Mouse (Mus musculus) kidney, postnatal 4 days (tissue): ENCODE results near the gene Nop2.
A peak's percentile ranks its signal among the peaks of the same experiment; 100 is the strongest.

Experiments
- DNase-seq, 2 experiments: peaks; one replicate each; pipeline ENCODE4 v3.0.0; 2021; ENCODE audit warnings: mixed read lengths in 2 of 2

Gene Nop2

DNA sequence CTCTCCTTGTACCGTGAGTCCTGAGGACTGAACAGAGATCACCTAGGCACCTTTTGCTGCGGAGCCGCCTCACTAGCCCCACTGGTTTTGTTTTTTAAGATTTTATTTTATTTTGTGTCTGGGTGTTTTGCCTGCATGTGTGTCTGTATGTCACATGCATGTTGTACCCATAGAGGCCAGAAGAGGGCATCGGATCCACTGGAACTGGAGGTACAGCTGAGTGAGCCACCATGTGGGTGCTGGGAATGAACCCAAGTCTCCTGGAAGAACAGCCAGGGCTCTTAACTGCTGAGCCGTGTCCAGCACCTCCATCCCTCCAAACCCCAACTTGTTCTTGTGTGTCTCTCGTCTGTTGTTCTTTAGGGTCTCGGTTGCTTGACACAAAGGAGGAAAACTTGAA lies 20.8 kb upstream of the Nop2 start:
- DNase-seq, result peak; percentile 72 to 75

- no peak for DNase-seq
Observed at GRCm38 (mm10) chr6:125112553-125112952, 19.2 kb upstream of the Nop2 start.

DNA sequence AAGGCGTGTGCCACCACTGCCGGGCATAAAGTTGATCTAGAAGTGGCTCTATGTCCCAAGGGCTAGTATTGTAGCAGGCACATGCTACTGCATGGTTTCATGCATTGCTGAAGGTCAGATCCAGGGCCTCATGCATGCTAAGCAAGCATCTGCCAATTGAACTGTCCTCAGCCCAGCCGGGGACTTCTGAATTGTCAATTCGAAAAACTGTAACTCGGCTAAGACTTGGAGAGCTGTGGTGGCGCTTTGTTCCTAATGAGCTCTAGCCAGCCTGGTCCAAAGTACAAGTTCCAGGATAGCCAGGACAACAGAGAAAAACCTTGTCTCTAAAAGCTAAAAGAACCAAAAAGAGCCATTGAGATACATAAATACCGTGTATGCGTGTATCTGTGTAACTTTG lies 12.3 kb upstream of the Nop2 start:
- no peak for DNase-seq

- DNase-seq, result no peak
Observed at GRCm38 (mm10) chr6:125128724-125129123, 3.0 kb upstream of the Nop2 start.

- DNase-seq, result peak in 1 of 2 experiments; percentile 32
Observed at GRCm38 (mm10) chr6:125129710-125130402, 1.9 kb upstream of the Nop2 start.

- DNase-seq, result no peak
Observed at GRCm38 (mm10) chr6:125132470-125132869, 761 bp downstream of the Nop2 start.

DNA sequence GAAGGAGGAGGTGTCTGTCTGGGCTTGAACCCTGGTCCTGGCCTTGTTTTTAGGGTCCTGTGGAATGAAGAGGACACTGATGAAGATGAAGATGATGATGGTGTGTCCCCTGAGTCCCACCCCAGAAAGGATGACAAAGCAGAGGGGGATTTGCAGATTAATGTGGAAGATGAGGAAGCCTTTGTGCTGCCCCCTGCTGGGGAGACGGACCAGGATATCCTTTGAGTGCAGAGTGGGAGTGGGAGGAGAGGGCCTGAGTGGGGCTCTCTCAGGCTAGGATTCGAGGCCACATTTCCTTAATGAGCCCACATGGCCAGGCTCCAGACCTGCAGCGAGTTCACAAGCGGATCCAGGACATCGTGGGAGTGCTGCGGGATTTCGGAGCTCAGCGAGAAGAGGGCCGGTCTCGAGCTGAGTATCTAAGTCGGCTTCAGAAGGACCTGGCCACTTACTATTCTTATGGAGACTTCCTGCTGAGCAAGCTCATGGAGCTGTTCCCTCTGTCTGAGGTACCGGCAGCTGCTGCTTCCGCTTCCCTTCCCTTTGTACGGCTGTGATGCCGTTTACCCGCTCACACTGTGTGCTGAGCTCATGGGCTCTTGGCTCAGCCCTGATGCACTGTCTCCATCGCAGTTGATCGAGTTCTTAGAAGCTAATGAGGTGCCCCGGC lies 5.4 kb downstream of the Nop2 start:
- peak; percentile 67 to 73 for DNase-seq

DNA sequence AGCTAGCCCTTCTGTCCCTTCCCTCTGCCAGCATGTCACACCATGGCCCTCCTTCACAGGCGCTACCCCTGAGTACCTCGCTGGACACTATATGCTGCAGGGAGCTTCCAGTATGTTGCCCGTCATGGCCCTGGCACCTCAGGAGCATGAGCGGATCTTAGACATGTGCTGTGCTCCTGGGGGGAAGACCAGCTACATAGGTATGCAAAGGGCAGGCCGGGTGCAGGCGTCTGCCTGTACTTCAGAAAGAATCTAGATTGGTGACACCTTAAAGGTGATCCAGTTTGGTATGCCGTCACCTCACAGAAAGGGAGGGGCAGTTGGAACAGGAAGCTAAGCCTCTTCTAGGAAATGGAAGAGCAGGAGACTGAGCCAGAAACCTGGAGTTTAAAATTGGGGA lies 8.0 kb downstream of the Nop2 start:
- no peak for DNase-seq

DNA sequence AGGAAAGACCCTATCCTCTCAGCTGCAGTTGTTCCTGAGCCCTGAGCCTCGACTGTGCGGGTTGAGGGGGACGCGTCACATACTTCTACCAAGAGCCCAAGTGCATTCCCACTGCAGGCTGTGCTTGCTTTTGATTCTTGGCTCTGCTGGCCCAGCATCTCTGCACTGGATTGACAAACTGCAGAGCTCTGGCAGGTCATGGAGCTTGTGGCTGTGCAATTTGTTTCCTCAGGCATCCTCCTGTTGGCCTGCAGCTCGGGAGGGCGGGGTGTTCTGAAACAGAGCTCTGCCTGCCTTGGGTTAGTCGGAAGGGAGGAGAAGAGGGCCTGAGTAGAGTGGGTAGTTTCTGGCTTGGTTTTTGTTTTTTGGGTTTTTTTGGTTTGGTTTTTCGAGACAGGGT lies 10.7 kb downstream of the Nop2 start:
- no peak for DNase-seq

- no peak for DNase-seq
Observed at GRCm38 (mm10) chr6:125143128-125143527, 11.4 kb downstream of the Nop2 start.

DNA sequence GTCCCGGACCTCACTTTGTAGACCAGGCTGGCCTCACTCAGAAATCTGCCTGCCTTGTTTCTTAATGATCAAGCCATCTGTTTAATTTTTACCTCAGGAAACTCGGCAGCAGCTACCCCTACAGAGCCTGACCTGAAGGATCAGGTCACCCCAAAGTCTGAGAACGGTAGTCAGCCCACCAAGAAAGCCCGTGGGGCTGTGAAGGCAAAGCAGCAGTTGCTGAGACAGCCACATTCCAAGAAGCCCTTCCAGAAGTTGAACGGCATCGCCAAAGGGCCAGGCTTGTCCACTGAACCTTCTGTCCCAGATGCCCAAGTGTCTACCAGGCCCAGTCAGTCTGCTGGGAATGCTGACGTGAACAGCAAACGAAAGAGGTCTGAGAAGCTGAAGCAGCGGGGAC lies 12.2 kb downstream of the Nop2 start:
- no peak for DNase-seq

GRCm38 (mm10) chr6:125145001-125145400 lies 13.3 kb downstream of the Nop2 start, which contains the start of gene Iffo1:
TSS of gene Iffo1 (plus strand) at chr6:125145241.
- DNase-seq, result peak; percentile 91 to 95

DNA sequence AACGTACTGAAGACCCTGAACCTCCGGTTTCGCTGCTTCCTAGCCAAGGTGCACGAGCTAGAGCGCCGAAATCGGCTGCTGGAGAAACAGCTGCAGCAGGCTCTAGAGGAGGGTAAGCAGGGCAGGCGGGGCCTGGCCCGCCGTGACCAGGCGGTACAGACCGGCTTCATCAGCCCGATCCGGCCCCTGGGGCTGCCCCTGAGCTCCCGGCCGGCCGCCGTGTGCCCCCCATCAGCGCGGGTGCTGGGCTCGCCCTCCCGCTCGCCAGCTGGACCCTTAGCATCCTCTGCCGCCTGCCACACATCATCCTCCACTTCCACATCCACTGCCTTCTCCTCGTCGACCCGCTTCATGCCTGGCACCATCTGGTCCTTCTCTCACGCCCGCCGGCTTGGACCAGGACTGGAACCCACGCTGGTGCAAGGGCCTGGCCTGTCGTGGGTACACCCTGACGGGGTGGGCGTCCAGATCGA lies 13.8 kb downstream of the Nop2 start:
- DNase-seq, result no peak

GRCm38 (mm10) chr6:125146148-125146547 lies 14.4 kb downstream of the Nop2 start:
- DNase-seq, result no peak

GRCm38 (mm10) chr6:125146797-125147196 lies 15.1 kb downstream of the Nop2 start:
- no peak for DNase-seq

- no peak for DNase-seq
Observed at GRCm38 (mm10) chr6:125147329-125147728, 15.6 kb downstream of the Nop2 start.

DNA sequence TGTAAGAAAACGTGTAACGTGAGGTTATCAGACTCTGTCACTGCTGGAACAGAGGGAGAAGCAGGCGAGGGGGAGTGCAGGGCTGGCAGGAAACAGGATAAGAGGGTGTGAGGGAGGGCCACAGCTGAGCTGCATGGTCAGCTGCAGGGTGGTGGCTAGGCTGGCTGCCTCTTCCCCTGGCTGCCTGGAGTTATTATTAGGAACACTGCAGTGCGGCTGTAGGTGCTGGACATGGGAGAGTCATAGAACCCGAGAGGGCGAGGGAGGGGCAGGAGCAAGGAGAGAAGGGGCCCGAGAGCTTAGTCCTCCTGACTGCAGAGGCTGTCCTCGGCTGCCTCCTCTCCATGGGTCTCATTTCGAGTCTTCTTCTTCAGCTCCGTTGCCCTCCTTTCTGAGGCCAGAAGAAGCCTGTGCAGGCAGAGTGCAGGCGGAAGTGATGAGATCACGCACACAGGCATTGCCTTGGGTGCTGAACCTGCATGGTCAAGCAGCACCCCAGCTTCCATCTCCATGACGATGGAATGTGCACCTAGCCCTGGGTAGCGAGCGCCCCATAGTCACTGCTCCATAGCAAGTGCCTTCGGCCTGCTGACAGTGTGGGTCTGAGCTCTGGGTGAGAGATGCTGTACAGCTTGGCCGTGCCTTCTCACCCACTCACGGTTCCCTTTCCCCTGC lies 16.7 kb downstream of the Nop2 start:
- DNase-seq, result peak; percentile 58 to 72

DNA sequence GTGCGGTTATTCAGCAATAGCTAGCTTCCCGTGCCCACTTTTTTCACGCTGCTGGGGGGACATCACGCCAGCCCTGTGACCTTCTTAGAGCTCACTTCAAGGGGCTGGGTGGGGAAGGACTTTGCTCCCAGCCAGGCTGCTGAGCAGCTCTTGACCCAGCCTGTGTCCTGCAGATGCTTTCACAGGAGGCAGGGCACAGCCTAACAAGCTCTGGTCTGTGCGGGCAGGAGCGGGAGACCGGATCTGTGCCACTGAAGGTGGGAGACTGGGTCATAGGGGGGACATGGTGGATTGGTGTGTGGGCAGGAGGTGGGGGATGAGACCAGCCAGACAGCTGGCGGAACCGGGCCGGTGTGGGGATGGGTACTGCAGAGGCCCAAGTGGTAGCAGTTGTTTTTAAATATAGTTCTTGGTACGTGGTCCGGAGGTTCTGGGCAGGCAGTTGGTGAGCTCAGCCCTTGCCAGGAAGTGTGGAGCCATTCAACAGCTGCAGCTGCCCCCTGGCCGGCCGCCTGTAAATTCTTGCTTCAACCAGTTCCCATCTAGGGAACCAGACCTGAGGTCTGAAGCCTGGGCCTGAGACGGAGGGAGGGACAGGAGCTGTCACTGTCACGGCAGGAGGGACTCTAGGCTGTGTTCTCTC lies 17.3 kb downstream of the Nop2 start:
- peak; percentile 66 to 76 for DNase-seq

DNA sequence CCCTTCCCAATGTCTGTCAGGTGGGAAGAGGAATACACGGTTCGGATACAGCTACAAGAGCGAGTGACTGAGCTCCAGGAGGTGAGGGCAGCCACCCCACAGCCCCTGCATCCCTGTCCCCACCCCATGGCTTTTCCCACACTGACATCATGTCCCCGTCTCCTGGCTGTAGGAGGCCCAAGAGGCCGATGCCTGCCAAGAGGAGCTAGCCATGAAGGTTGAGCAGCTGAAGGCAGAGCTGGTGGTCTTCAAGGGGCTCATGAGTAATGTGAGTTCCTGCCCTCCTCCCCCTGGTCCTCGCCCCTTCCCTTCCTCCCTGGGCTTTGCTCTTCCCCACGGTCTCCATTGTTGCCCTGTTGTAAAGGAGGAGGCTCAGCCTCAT lies 17.9 kb downstream of the Nop2 start:
- DNase-seq, result no peak

- peak in 1 of 2 experiments; percentile 45 for DNase-seq
Observed at GRCm38 (mm10) chr6:125152212-125153017, 20.7 kb downstream of the Nop2 start.

DNA sequence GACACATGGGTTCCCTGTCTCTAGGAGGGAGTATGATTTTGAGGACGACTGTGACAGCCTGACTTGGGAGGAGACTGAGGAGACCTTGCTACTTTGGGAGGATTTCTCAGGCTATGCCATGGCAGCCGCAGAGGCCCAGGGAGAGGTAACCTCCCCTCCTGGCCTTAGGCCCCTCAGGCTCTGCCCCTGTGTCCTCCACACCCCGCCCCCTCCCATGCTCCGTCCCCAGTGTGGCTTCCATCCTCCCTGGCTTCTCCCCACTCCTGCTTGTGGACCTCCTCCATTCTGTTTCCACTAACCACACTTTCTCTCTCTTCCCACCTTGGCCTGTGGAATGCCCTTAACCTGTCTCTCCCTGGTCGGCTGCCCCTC lies 21.3 kb downstream of the Nop2 start:
- no peak for DNase-seq

DNA sequence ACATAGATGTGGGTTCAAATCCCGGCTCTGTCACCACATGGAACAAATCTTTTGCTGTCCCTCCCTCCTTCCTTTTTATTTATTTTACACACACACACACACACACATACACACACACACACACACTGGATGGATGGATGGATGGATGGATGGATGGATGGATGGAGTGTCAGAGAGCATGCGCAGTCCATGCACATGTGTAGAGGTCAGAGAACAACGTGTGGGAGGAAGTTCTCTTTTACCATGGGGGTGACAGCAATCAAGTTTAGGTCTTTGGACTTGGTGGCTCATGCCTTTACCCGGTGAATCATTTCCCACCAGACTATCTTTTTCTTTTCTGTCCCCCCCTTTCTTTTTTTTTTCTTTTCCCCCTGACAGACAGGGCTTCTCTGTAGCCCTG lies 22.0 kb downstream of the Nop2 start:
- DNase-seq, result no peak

GRCm38 (mm10) chr6:125154550-125154949 lies 22.8 kb downstream of the Nop2 start:
- DNase-seq, result peak in 1 of 2 experiments; percentile 49
